Mouse (Mus musculus) hindbrain, embryonic 14.5 days (tissue): ENCODE data around the gene Lrmda. TPM values are rescaled to one million over a fixed set of nuclear protein-coding genes. Genes with fewer than 3 reads are reported as not detected.

ENCODE experiments used
- ATAC-seq: fragments of 200-750 bp; cut with Nextera tagmentation; 2 replicates; pipeline ENCODE4 v1.8.0; 2017; ENCODE audit warnings: moderate number of reproducible peaks, mild to moderate bottlenecking, moderate TSS enrichment, moderate library complexity; ENCODE audit not compliant: low FRiP score
- DNase-seq: peaks from one replicate; pipeline ENCODE4 v3.0.0-alpha.2; 2015; ENCODE audit warnings: low spot score
- H3K27ac ChIP-seq: fragments of 300-500 bp; sonication (generic); 2 replicates; pipeline ENCODE4 v1.5.1; 2014; ENCODE audit warnings: mild to moderate bottlenecking, moderate library complexity
- H3K27me3 ChIP-seq: fragments of 300-500 bp; sonication (generic); 2 replicates; pipeline ENCODE4 v1.6.1; 2014; ENCODE audit warnings: mild to moderate bottlenecking, low read length, mixed read lengths; ENCODE audit not compliant: control insufficient read depth, insufficient read depth
- H3K36me3 ChIP-seq: fragments of 300-500 bp; sonication (generic); replicated peaks from 2 replicates; pipeline ENCODE4 v1.6.1; 2014; ENCODE audit not compliant: control insufficient read depth, insufficient read depth
- H3K4me1 ChIP-seq: fragments of 300-500 bp; sonication (generic); replicated peaks from 2 replicates; pipeline ENCODE4 v1.6.1; 2014; ENCODE audit warnings: antibody characterized with exemption, low read length, mixed read lengths; ENCODE audit not compliant: control insufficient read depth, insufficient read depth
- H3K4me2 ChIP-seq: fragments of 300-500 bp; sonication (generic); replicated peaks from 2 replicates; pipeline ENCODE4 v1.6.1; 2014; ENCODE audit warnings: mild to moderate bottlenecking, moderate library complexity
- H3K4me3 ChIP-seq: fragments of 300-500 bp; sonication (generic); replicated peaks from 2 replicates; pipeline ENCODE4 v1.5.1; 2014; ENCODE audit warnings: mild to moderate bottlenecking, low read length
- H3K9ac ChIP-seq: fragments of 300-500 bp; sonication (generic); 2 replicates; pipeline ENCODE4 v1.6.1; 2014
- H3K9me3 ChIP-seq: fragments of 300-500 bp; sonication (generic); 2 replicates; pipeline ENCODE4 v1.6.1; 2016; ENCODE audit warnings: low read length; ENCODE audit not compliant: control insufficient read depth
- WGBS: fragments of 180-500 bp; shearing (Covaris S2); extraction: QIAGEN DNeasy Blood & Tissue Kit; methylation state at CpG from one replicate; pipeline ENCODE4 v1.1.7; 2014; 5-methylcytosine and 5-hydroxymethylcytosine counted together
- polyA plus RNA-seq: library from polyadenylated mRNA; unstranded; fragments of >200 nt; fragmentation: Nextera tagmentation; extraction: Ambion mirVana; gene quantifications from 2 replicates; pipeline ENCODE4 v1.2.1, GENCODE M21; 2014

Gene Lrmda
- polyA plus RNA-seq, 1 experiment from 2014 or later = 0.64 TPM

GRCm38 (mm10) chr14:23051441-23051840 lies 1031.9 kb downstream of the Lrmda start:
- Histone ChIP-seq H3K4me1 (no peaks in the 10 kb centered on the region), H3K4me3 (no peak overlapping the region), H3K9me3 (no peaks in the 10 kb centered on the region), H3K4me2 (no peak overlapping the region), H3K9ac (no peak overlapping the region), H3K36me3 (no peaks in the 10 kb centered on the region), H3K27me3 (0 out of 2 replicates have a peak, but pooled peaks cover 7% of the 10 kb centered on the region), H3K27ac (no peak overlapping the region)
- DNase-seq (no peak), ATAC-seq (no peak)
- 81% methylated on average over 7 of the region's 7 CpGs for WGBS

- H3K4me1 ChIP-seq = no peaks in the 10 kb centered on the region
- ATAC-seq (peak; percentile 31; the same call in 1 of the 2 replicates), DNase-seq (no peak)
- H3K27me3 ChIP-seq = 0 out of 2 replicates have a peak, but pooled peaks cover 2% of the 10 kb centered on the region
- H3K4me2 ChIP-seq = no peak overlapping the region
- no peak overlapping the region for H3K4me3 ChIP-seq
- WGBS = 47% methylated on average over 11 of the region's 11 CpGs
- no peaks in the 10 kb centered on the region for H3K9me3 ChIP-seq
- H3K36me3 ChIP-seq = no peaks in the 10 kb centered on the region
- H3K9ac ChIP-seq = no peak overlapping the region
- H3K27ac ChIP-seq = no peak overlapping the region
These were observed 1033.5 kb downstream of the Lrmda start for GRCm38 (mm10) chr14:23052833-23053592.

- H3K4me3 ChIP-seq = no peak overlapping the region
- DNase-seq (no peak), ATAC-seq (no peak)
- H3K27ac ChIP-seq = no peak overlapping the region
- no peak overlapping the region for H3K4me2 ChIP-seq
- H3K4me1 ChIP-seq = no peaks in the 10 kb centered on the region
- 88% methylated on average over 6 of the region's 6 CpGs for WGBS
- H3K36me3 ChIP-seq = no peaks in the 10 kb centered on the region
- no peaks in the 10 kb centered on the region for H3K27me3 ChIP-seq
- no peaks in the 10 kb centered on the region for H3K9me3 ChIP-seq
- H3K9ac ChIP-seq = no peak overlapping the region
These were observed 1037.9 kb downstream of the Lrmda start for GRCm38 (mm10) chr14:23057228-23057976.

GRCm38 (mm10) chr14:23057987-23058386 lies 1038.5 kb downstream of the Lrmda start:
- 93% methylated on average over 2 of the region's 2 CpGs for WGBS
- no peaks in the 10 kb centered on the region for H3K9me3 ChIP-seq

GRCm38 (mm10) chr14:23078719-23079118 lies 1059.2 kb downstream of the Lrmda start:
- no peaks in the 10 kb centered on the region for H3K4me1 ChIP-seq
- H3K27ac ChIP-seq = no peak overlapping the region
- WGBS = 89% methylated on average over 1 of the region's 1 CpGs
- no peaks in the 10 kb centered on the region for H3K27me3 ChIP-seq
- no peak overlapping the region for H3K4me2 ChIP-seq
- no peak overlapping the region for H3K9ac ChIP-seq
- ATAC-seq = no peak
- H3K4me3 ChIP-seq = no peak overlapping the region
- H3K9me3 ChIP-seq = no peaks in the 10 kb centered on the region
- DNase-seq = no peak
- H3K36me3 ChIP-seq = no peaks in the 10 kb centered on the region

More at GRCm38 (mm10) chr14:23057987-23058386, 1038.5 kb downstream of the Lrmda start:
- Histone ChIP-seq H3K36me3 (no peaks in the 10 kb centered on the region), H3K27me3 (no peaks in the 10 kb centered on the region), H3K4me3 (no peak overlapping the region), H3K4me2 (no peak overlapping the region), H3K4me1 (no peaks in the 10 kb centered on the region), H3K27ac (no peak overlapping the region), H3K9ac (no peak overlapping the region)
- DNase-seq (no peak), ATAC-seq (no peak)

- Histone ChIP-seq H3K9me3 (no peaks in the 10 kb centered on the region), H3K4me1 (no peaks in the 10 kb centered on the region), H3K27me3 (no peaks in the 10 kb centered on the region), H3K4me2 (no peak overlapping the region), H3K4me3 (no peak overlapping the region), H3K9ac (no peak overlapping the region), H3K27ac (no peak overlapping the region), H3K36me3 (no peaks in the 10 kb centered on the region)
- no peak for ATAC-seq
- WGBS = 84% methylated on average over 1 of the region's 1 CpGs
- no peak for DNase-seq
These were observed 1064.8 kb downstream of the Lrmda start for GRCm38 (mm10) chr14:23084241-23084773.

- H3K9ac ChIP-seq = no peak overlapping the region
- H3K27me3 ChIP-seq = no peaks in the 10 kb centered on the region
- no peak overlapping the region for H3K4me2 ChIP-seq
- ATAC-seq (no peak), DNase-seq (no peak)
- no peaks in the 10 kb centered on the region for H3K36me3 ChIP-seq
- 81% methylated on average over 1 of the region's 1 CpGs for WGBS
- H3K4me1 ChIP-seq = no peaks in the 10 kb centered on the region
- H3K4me3 ChIP-seq = no peak overlapping the region
- no peaks in the 10 kb centered on the region for H3K9me3 ChIP-seq
- H3K27ac ChIP-seq = no peak overlapping the region
These were observed 1065.3 kb downstream of the Lrmda start for GRCm38 (mm10) chr14:23084797-23085196.

- H3K27ac ChIP-seq = no peak overlapping the region
- H3K27me3 ChIP-seq = no peaks in the 10 kb centered on the region
- DNase-seq (no peak), ATAC-seq (no peak)
- no peak overlapping the region for H3K4me2 ChIP-seq
- no peak overlapping the region for H3K9ac ChIP-seq
- peaks cover 24% of the 10 kb centered on the region for H3K4me1 ChIP-seq
- no peaks in the 10 kb centered on the region for H3K9me3 ChIP-seq
- no peak overlapping the region for H3K4me3 ChIP-seq
- H3K36me3 ChIP-seq = no peaks in the 10 kb centered on the region
- WGBS = 92% methylated on average over 4 of the region's 4 CpGs
These were observed 1073.8 kb downstream of the Lrmda start for GRCm38 (mm10) chr14:23093306-23093705.

- Histone ChIP-seq H3K36me3 (no peaks in the 10 kb centered on the region), H3K4me1 (peaks cover 24% of the 10 kb centered on the region), H3K27ac (peak overlapping the region; percentile 69), H3K4me2 (peak overlapping the region; percentile 22), H3K9me3 (no peaks in the 10 kb centered on the region), H3K27me3 (no peaks in the 10 kb centered on the region), H3K4me3 (no peak overlapping the region), H3K9ac (no peak overlapping the region)
- ATAC-seq (peak; percentile 34; the same call in 1 of the 2 replicates), DNase-seq (peak; percentile 50)
- WGBS = 40% methylated on average over 5 of the region's 5 CpGs
These were observed 1075.1 kb downstream of the Lrmda start for GRCm38 (mm10) chr14:23094546-23095157.
